Mouse (Mus musculus) stomach, postnatal 0 days (tissue): Measurements from ENCODE around the gene Bgn. TPM values are rescaled to one million over a fixed set of nuclear protein-coding genes. Genes with fewer than 3 reads are reported as not detected.
"Not testable (repeated sequence)": the region's sequence is repeated elsewhere in the genome, so short reads cannot be mapped to it uniquely, and the experiment has no call there.

ENCODE experiments used
- ATAC-seq: fragments of 200-750 bp; cut with Nextera tagmentation; 2 replicates; pipeline ENCODE4 v1.8.0; 2017; ENCODE audit not compliant: low FRiP score, low TSS enrichment
- DNase-seq: peaks from one replicate; pipeline ENCODE4 v3.0.0-alpha.2; 2016; ENCODE audit warnings: low spot score
- H3K27ac ChIP-seq: fragments of 300-500 bp; sonication (generic); replicated peaks from 2 replicates; pipeline ENCODE4 v1.5.1; 2014; ENCODE audit warnings: mild to moderate bottlenecking, control low read depth
- H3K27me3 ChIP-seq: fragments of 300-500 bp; sonication (generic); 2 replicates; pipeline ENCODE4 v1.6.1; 2014; ENCODE audit warnings: low read length; ENCODE audit not compliant: control insufficient read depth, insufficient read depth
- H3K36me3 ChIP-seq: fragments of 300-500 bp; sonication (generic); 2 replicates; pipeline ENCODE4 v1.6.1; 2014; ENCODE audit warnings: low read length, mixed read lengths; ENCODE audit not compliant: control insufficient read depth, insufficient read depth
- H3K4me1 ChIP-seq: fragments of 300-500 bp; sonication (generic); replicated peaks from 2 replicates; pipeline ENCODE4 v1.6.1; 2014; ENCODE audit warnings: antibody characterized with exemption; ENCODE audit not compliant: control insufficient read depth, insufficient read depth
- H3K4me2 ChIP-seq: fragments of 300-500 bp; sonication (generic); replicated peaks from 2 replicates; pipeline ENCODE4 v1.6.1; 2014; ENCODE audit warnings: low read depth, mild to moderate bottlenecking, control low read depth, moderate library complexity
- H3K4me3 ChIP-seq: fragments of 300-500 bp; sonication (generic); 2 replicates; pipeline ENCODE4 v1.5.1; 2014; ENCODE audit warnings: low read depth, low read length, control low read depth
- H3K9ac ChIP-seq: fragments of 300-500 bp; sonication (generic); 2 replicates; pipeline ENCODE4 v1.6.1; 2014; ENCODE audit warnings: mild to moderate bottlenecking, low read length, control low read depth, mixed read lengths
- H3K9me3 ChIP-seq: fragments of 300-500 bp; sonication (generic); 2 replicates; pipeline ENCODE4 v1.6.1; 2016; ENCODE audit warnings: low read length; ENCODE audit not compliant: control insufficient read depth
- CTCF ChIP-seq: IDR thresholded peaks from 2 replicates; pipeline ENCODE4 v1.5.1; 2016; ENCODE audit warnings: antibody characterized with exemption, low read depth, mild to moderate bottlenecking, moderate library complexity
- EP300 ChIP-seq: optimal IDR thresholded peaks from 2 replicates; pipeline ENCODE3; 2016; ENCODE audit warnings: antibody characterized with exemption
- WGBS: fragments of 180-500 bp; shearing (Covaris S2); extraction: QIAGEN DNeasy Blood & Tissue Kit; methylation state at CpG from one replicate; pipeline ENCODE4 v1.1.7; 2014; 5-methylcytosine and 5-hydroxymethylcytosine counted together
- polyA plus RNA-seq: library from polyadenylated mRNA; unstranded; fragments of >200 nt; fragmentation: Nextera tagmentation; extraction: Ambion mirVana; gene quantifications from 2 replicates; pipeline ENCODE4 v1.2.1, GENCODE M21; 2015

The Bgn gene
- polyA plus RNA-seq, 1 experiment from 2014 or later = 88.0 TPM

- DNase-seq (peak; percentile 34), ATAC-seq (peak; percentile 83)
- not testable (repeated sequence) for H3K9me3 ChIP-seq, H3K27me3 ChIP-seq, H3K4me1 ChIP-seq, H3K4me3 ChIP-seq, H3K4me2 ChIP-seq, H3K27ac ChIP-seq, H3K9ac ChIP-seq, H3K36me3 ChIP-seq
- TF ChIP-seq CTCF = peak; percentile 76
- WGBS = 10% methylated on average over 1 of the region's 2 CpGs
These were observed 10.2 kb downstream of the Bgn start for GRCm38 (mm10) chrX:73493567-73493966.

- no peak overlapping the region for H3K27ac ChIP-seq
- H3K36me3 ChIP-seq = no peaks in the 10 kb centered on the region
- H3K4me2 ChIP-seq = no peak overlapping the region
- no peak overlapping the region for H3K4me3 ChIP-seq
- no peak overlapping the region for H3K9ac ChIP-seq
- H3K9me3 ChIP-seq = no peaks in the 10 kb centered on the region
- no peaks in the 10 kb centered on the region for H3K27me3 ChIP-seq
- H3K4me1 ChIP-seq = no peaks in the 10 kb centered on the region
- TF ChIP-seq EP300 = no peak
- TF ChIP-seq CTCF = no peak
- DNase-seq (no peak), ATAC-seq (no peak)
- 71% methylated on average over 4 of the region's 4 CpGs for WGBS
These were observed 13.3 kb downstream of the Bgn start for GRCm38 (mm10) chrX:73496746-73497145.

- Histone ChIP-seq H3K27ac (no peak overlapping the region), H3K4me3 (no peak overlapping the region), H3K4me2 (no peak overlapping the region), H3K9ac (no peak overlapping the region), H3K4me1 (no peaks in the 10 kb centered on the region), H3K9me3 (no peaks in the 10 kb centered on the region), H3K27me3 (no peaks in the 10 kb centered on the region), H3K36me3 (no peaks in the 10 kb centered on the region)
- 60% methylated on average over 5 of the region's 5 CpGs for WGBS
- DNase-seq (no peak), ATAC-seq (no peak)
- TF ChIP-seq EP300 (no peak), CTCF (no peak)
These were observed 21.8 kb downstream of the Bgn start for GRCm38 (mm10) chrX:73505130-73505735.

GRCm38 (mm10) chrX:73506577-73506976, 23.2 kb downstream of the Bgn start:
- Histone ChIP-seq H3K9ac (no peak overlapping the region), H3K4me1 (no peaks in the 10 kb centered on the region), H3K4me3 (no peak overlapping the region), H3K27ac (no peak overlapping the region), H3K27me3 (no peaks in the 10 kb centered on the region), H3K4me2 (no peak overlapping the region), H3K9me3 (no peaks in the 10 kb centered on the region), H3K36me3 (no peaks in the 10 kb centered on the region)
- DNase-seq = no peak
- WGBS = 80% methylated on average over 4 of the region's 4 CpGs
- ATAC-seq = no peak
- no peak for TF ChIP-seq CTCF
- TF ChIP-seq EP300 = no peak

GRCm38 (mm10) chrX:73509209-73509608, 25.8 kb downstream of the Bgn start:
- H3K4me1 ChIP-seq = no peaks in the 10 kb centered on the region
- ATAC-seq (no peak), DNase-seq (no peak)

GRCm38 (mm10) chrX:73512904-73513303, 29.5 kb downstream of the Bgn start:
- Histone ChIP-seq H3K27ac (no peak overlapping the region), H3K4me2 (no peak overlapping the region), H3K36me3 (no peaks in the 10 kb centered on the region), H3K9ac (no peak overlapping the region), H3K4me3 (no peak overlapping the region), H3K27me3 (no peaks in the 10 kb centered on the region), H3K9me3 (no peaks in the 10 kb centered on the region), H3K4me1 (no peaks in the 10 kb centered on the region)
- no peak for ATAC-seq
- no peak for DNase-seq
- WGBS = 45% methylated on average over 3 of the region's 3 CpGs
- TF ChIP-seq EP300 (no peak), CTCF (no peak)

More at GRCm38 (mm10) chrX:73509209-73509608, 25.8 kb downstream of the Bgn start:
- no peak overlapping the region for H3K4me3 ChIP-seq
- H3K9ac ChIP-seq = no peak overlapping the region
- 78% methylated on average over 3 of the region's 3 CpGs for WGBS
- H3K27me3 ChIP-seq = no peaks in the 10 kb centered on the region
- H3K9me3 ChIP-seq = no peaks in the 10 kb centered on the region
- H3K27ac ChIP-seq = no peak overlapping the region
- no peak overlapping the region for H3K4me2 ChIP-seq
- TF ChIP-seq EP300 (no peak), CTCF (no peak)
- H3K36me3 ChIP-seq = no peaks in the 10 kb centered on the region
